In genomic region chr1:166817927-166818326, GRCm38 (mm10) we compare ENCODE assay signal across 15 mouse cellular contexts.
"Had no signal": no experiment of that assay in that cellular context is flagged by ENCODE, and none has a peak within 500 bp of the region (broad histone marks: within the 10 kb centered on the region; RNA-seq: fewer than 3 reads in every experiment).

No protein-coding gene starts in this region.

- ATAC-seq: midbrain, embryonic 13.5 days; midbrain, embryonic 16.5 days had no signal

- H3K4me1 ChIP-seq: midbrain, embryonic 10.5 days; midbrain, embryonic 13.5 days had no signal

- H3K36me3 ChIP-seq: liver, embryonic 13.5 days; midbrain, embryonic 10.5 days; midbrain, embryonic 13.5 days had no signal

- H3K9ac ChIP-seq: liver, embryonic 13.5 days; midbrain, embryonic 13.5 days had no signal

- H3K4me3 ChIP-seq: left cerebral cortex, adult 2 months; liver, embryonic 13.5 days; midbrain, embryonic 10.5 days; midbrain, embryonic 13.5 days; myocyte had no signal

- H3K27ac ChIP-seq: kidney, postnatal 0 days; left cerebral cortex, adult 2 months; midbrain, embryonic 10.5 days; midbrain, embryonic 13.5 days; stomach, postnatal 0 days had no signal

- DNase-seq: kidney, adult 18-20 months; kidney, postnatal 25 days; layer of hippocampus, postnatal 36 days; liver, embryonic 13.5 days; lung, adult 2 months; lung, postnatal 14 days; lung, postnatal 4 days had no signal

- H3K9me3 ChIP-seq: liver, embryonic 13.5 days; megakaryocyte, embryonic 14.5 days; midbrain, embryonic 10.5 days; midbrain, embryonic 13.5 days had no signal

- H3K27me3 ChIP-seq: liver, embryonic 13.5 days; megakaryocyte, embryonic 14.5 days; midbrain, embryonic 13.5 days had no signal
